Mouse (Mus musculus) spleen, embryonic (tissue): Measurements from ENCODE around the gene Stx8.

Experiments used
- CTCF ChIA-PET: fragments of 350-600 bp; sonication (Branson Sonifier 250); formaldehyde crosslinking; loops from one replicate; lab custom pipeline; 2022; lab: Charles Lee

Gene Stx8

DNA sequence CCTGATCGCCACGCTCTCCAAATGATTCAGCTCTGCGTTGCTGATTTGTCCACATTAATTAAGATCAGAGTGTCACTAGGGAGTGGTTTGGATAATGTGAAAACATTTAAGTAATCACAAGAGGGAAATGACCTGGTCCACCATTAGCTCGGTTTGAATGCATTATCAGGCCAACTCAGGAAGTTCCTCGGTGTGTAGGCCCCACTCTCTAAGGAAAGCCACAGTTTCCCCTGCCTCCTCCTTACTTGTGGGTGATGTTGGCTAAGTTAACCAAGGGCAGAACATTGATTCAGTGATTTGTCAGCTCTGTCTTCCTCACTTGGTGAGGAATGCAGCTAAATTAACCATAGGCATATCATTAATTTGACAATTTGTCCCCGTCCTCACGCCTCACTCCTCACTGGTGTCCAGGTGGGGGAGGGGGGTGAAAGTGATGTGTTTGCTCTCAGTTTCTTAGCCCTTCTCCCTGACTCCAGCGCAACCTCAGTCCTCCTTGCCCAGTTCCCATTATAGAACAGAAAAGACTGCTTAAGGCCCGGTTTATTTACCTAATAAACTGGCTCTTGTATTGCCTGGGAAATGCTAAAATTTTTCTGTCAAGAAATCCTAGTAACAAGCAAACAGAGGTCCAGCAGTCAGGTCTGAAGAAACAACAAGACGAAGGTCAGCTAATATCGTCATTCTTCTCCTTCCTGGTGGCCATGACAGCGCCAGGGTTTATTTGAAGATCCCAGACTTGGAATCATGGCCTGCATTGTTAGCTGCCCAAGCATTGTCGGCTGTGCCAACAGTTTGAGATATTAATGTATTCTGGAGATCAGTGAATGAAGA, 178.5 kb downstream of the Stx8 start:
- CTCF ChIA-PET = interaction anchor here (0.6 kb wide), 1 partner anchor 28 kb away, joined by 3 read pairs; no protein-coding TSS in a partner anchor

DNA sequence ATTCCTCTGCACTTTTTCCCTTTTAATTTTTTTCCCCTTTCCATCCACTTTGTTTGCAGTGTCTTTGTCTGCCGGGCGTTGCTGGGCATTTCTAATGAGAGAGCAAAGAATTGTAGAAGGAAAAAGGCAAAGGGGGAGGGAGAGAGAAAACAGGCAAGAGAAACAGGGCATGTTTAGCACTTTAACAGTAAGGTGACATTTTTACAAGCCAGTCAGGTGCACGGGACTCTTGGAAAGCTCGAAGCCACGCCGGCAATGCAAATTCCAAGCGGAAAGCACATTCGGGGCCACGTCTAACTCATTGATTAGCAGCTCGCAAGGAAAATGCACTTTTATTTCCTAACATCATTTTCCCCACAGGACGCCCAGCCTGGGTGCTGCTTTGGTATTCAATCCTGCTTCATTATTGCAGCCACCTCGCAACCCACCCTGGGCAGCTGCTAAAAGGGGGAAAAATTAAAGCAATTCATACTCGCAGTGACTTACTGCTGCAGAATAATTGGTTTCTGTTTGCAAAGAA, 179.1 kb downstream of the Stx8 start:
- CTCF ChIA-PET = no interaction called here

DNA sequence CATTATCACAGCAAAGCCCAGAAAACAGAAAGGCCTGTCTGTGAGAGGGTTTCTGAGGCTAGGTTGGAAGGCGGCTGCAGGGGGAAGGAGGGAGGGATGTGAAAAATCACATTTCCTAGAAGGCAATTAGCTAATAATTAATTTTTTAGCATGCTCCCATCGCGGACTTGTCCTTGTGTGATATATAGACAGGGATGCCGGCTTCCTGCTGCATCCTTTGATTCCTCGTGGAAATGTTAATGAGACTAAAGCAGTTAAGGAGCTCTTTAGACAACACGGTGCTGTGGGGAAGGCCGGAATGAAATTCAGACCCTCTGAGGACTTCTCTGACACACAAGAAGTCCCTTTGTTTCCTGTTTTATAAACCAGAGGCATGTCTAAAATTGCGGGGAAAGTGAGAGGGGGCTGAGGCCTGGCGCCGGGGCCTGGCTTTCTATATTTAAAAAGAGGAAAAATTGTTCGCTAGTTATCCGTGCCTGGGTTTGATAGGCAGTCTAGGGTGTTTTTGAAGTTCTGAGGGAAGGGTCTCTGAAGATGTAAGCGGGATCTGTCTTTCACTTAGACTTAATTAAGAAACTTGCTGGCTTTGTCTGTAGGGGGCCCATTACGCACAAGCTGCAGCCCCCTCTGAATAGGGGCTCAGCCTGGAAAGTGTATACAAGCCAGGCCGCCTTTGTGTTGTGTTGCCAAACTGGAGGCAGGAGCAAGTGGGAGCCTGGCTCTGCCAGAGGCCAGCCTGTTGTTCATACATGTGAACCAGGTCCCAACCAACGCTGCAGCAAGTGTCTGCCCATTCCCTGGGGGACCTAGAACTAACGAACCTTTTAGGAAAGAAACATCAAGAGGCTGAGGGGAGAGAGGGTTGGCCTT, 179.8 kb downstream of the Stx8 start:
- CTCF ChIA-PET = no interaction called here

DNA sequence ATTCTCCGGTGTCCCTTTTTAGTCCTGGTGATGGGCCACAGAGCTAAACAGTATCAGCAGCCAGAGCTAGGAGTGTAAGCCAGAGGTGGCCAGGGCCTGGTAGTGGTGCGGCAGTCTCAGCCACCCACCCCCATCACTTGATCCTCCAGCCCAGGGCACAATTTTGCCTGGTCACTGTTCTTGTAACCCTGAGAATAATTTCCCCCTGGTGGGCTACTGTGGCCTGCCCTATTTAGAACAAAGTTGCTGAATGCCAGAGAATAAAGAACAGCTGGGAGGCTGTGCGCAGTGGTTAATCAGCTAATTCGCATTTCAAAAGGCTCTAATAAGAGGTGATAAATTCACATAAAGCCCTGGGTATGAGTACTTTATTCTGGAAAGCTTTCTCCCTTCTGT, 180.5 kb downstream of the Stx8 start:
- CTCF ChIA-PET = no interaction called here

DNA sequence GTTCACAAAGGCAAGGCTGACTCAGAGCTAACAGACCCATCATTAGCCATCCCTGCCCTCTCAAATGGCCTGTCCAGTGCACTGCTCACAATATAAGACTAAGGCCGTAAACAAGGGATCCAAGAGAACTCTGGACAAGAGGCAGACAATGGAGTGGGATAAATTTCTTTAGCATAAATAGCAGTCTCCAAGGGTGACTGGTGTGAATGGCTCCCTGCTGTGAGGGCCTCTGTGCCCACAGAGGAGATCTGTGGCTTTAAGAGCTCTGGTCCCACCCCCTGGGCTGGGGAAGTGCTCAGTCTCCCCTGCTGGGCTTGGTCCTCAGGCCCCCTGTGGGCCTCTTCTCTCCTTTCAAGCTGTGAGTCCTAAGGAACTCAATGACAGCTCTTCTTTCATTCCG, 184.9 kb downstream of the Stx8 start:
- CTCF ChIA-PET = no interaction called here

DNA sequence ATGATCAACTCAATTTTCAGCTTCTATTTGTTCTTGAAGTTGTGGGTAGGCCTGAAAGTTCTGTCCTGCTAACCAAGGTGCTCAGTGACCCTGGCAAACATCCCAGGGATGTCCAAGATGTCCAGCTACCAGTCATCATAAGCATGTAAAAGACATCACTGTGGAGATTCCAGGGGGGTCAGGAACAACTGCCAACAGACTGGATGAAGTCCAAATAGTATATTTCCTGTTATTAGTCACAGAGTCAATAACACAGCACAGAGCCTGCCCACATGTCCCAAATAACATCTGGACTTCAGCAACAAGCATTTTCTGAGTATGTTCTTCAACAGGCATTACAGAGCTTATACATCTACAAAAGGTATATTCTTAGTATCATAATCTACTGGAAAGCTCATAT, 189.8 kb downstream of the Stx8 start:
- CTCF ChIA-PET = no interaction called here

DNA sequence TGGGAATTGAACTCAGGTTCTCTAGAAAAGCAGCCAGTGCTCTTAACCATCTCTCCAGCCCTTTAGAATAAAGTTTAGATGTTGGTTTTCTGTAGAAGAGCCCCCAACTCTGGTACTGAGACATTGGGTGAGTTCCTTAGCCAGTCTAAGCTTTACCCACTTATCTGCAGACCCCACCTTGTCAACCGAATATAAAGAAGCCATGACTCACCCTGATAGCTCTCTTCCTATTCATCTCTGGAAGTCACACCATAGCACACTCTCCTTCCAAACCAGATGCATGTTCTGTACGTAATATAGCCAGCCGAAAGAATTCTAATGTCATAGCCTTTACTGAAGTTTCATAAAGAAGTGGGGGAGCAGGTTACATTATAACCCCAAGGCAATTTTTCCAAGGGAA, 192.2 kb downstream of the Stx8 start:
- CTCF ChIA-PET = no interaction called here

DNA sequence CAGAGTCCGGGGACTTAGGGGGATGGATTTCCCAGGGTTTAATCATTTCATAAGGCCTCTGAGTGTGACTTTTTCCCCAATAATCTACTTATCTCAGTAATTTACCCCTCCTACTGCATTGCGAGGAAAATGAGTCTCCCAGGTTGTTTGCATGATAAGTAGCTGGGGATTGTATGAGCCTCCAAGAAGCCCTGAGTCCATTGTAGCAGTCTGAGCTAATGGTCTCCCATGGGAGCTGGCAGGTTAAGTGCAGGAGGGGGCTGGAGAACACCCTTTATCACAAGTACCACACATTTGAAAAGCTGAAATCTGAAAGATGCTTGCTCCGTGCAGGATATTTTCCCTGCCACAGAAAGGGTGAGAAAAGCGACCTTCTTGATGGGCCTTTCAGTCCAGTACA, 193.9 kb downstream of the Stx8 start:
- CTCF ChIA-PET = no interaction called here

DNA sequence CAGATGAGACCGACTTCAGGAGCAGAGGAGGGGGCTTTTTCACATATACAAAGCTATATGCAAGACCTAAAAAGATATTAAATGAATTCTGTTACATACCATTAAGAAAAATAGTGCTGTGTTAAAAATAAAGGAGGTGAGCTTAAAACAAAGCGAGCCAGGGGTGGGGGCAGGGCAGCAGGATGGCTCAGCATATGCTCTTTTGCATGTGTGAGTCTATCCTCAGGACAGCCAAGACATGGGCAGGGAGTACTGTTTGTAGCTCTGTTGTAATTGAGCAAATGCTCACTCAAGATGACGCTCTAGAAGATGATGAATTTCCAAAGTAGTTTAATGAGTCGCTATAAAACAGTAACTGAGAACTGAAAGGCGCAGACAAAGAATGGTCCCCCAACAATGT, 198.4 kb downstream of the Stx8 start:
- CTCF ChIA-PET = no interaction called here

DNA sequence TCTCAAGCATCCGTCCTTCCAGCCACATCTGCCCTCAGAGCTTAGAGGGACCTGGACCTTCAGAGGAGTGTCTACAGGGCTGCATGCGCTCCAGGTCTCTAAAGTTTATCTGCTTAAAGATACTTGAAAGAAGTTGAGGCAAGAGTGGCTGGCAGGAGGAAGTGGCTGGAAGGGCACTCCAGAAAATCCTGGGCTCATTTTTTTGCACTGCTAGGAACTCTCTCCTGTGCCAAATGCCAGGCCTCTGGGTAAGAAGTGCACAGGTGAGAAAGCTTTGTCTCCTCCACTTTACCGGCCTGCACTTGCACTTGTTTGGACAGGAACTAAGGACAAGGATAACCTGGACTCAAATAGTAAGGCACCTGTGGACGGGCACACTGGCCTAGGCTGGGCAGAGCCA, 202.4 kb downstream of the Stx8 start:
- CTCF ChIA-PET = no interaction called here

DNA sequence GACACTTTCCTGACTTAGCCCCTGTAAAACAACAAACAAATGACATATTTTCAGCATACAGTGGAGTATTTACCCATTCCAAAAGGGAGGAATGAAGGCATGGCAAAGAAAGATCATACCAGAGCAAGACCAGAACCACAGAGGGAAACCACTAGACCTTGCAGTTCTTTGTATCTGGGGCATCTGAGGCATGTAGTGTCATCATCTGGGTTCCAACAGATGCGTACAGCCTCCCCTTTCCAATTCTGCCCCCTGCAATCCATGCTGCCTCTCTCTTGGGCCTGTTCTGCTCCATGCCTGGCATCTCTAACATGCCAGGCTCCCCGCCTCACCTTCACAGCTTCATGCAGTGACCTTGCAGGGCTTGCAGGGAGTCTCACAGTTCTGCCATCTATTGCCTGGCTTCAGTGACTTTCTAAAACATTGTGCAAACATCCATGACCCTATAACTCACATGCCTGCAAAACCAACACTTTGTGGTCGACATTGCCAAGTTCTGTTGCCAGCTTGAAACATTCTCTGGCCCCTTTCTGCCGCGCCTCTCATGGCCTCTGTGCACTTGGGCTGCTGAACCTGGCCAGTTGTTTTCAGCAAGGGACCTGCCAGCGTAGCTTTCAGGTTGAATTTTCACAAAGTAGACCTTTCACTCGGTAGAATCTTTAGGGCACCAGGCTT, 206.1 kb downstream of the Stx8 start:
- CTCF ChIA-PET = no interaction called here

DNA sequence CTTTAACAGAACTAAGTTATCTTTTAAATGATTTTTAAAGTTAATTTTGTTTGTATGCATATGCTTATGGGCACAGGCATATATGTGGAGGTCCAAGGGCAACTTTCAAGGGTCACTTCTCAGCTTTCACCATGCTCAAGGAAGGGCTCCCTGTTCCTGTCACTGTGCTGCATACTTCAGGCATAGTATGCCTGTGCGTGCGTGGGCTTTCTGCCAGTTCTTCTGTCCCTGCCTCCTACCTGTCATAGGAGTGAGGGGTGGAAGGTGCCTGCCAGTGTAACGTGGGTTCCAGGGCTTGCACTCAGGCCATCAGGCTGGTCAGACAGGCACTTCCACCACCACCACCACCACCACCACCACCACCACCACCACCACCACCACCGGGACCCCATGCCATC, 206.7 kb downstream of the Stx8 start:
- CTCF ChIA-PET = no interaction called here

DNA sequence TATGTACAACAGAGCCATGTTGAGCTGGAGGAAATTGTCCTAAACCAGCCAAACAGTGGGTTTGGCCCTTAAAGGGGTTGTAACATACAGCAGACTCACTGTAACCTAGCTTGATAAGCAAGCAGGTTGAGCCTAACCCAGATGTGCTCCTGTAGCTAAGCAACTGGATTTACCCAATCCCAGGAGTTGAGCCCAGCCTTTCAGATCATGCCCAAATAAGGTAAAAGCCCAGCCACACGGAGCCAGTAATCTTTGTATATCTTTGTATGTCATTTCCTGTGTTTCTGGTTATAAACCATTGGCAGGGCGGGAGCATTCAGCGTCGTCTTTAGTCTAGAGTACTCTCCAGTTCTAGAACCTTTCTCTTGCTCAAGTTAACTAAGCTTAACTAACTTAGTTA, 210.6 kb downstream of the Stx8 start:
- CTCF ChIA-PET = no interaction called here

DNA sequence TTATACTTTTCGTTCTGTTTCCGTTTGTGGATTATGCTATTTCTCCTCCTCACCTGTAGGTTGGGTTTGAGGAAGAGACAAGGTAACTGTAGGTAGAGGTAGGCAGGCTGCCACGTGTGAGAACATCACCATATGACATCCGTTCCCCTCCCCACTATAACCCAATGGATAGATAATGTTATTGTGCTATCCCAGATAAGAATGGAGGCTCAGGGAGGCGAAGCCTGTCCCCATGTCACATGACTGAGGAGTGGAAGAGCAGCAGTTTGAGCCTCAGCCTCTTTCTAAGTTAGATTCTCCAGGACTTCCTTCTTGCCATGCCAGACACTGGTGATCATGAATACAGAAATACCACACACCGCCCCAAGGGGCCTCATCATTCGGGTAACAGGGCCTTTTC, 211.4 kb downstream of the Stx8 start:
- CTCF ChIA-PET = no interaction called here

DNA sequence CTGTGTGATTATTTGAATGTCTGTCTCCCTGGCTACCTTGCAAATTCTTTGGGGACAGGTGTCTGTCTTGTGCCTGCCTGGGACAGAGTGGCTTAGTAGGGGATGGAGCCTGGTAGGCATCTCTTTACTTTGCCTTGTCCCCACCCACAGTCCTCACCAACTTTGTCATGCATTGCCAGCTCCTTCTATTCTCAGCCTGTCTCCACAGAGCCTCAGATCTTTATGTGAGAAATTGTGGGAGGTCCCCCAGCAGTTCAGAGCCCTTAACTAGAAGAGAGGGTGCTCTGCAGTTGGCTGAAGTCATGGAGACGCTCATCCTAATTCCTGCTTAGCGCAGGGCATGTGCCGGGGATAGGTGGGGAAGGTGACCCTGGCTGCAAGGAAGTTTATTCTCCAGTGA, 219.7 kb downstream of the Stx8 start:
- CTCF ChIA-PET = no interaction called here

DNA sequence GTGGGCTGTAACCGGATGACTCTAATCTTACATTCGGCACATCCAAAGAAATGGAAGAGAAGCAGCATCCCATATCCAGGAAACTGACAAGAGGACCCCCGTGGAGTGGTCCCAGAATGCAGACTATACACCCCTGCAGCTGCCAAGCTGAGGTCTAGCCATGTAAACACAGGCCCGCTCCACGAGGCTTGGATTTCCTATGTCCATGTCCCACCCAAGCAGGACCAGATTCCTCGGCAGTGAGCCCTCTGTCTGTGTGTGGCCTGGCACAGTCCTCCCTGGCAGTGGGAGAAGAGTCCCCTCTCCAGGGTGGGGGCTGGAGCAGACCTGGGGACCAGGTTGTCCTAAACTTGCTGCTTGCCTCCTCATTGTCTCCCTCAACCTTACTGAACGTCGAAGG, 221.2 kb downstream of the Stx8 start:
- CTCF ChIA-PET = no interaction called here

DNA sequence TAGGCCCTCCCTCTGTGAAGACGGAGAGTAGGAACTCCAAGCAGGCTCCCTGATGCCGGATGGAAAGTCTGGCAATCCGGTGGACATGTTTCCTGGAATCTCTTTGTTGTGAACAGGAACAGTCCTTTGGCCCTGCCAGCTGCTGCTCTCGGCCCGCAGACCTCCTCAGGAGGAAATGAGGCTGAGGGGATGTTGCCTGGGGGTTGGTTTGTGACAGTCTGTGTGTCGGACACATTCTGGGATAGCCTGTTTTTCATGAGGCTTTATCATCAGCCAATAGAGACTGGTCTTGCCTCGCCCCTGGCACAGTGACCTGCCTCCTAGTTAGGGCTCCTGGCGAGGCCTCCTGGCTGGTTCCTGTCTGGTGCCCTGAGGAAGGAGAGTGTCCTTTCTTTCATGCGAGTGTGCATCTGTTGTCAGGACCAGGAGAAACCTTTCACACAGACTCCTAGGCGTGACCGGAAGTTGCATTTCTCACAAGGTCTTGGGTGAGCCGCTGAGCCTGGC, 222.8 kb downstream of the Stx8 start:
- CTCF ChIA-PET = no interaction called here

DNA sequence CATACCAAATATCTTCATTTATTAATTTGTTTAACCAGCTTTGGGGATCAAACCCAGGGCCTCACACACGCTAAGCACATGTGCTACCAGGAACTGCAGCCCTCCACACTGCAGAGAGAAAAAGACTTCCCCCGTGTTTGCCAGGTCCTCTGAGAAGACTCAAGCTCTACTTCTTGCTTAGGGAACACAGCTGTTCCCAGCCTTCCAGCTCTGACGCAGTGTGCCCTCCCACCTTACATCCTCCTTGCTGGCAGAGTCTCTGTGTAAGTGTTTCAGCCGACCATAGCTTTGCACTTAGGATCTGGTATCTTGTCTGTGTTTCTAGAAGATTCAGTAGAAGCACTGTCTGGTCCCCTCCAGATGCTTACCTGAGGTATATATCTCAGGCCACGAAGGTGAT, 224.9 kb downstream of the Stx8 start:
- CTCF ChIA-PET = no interaction called here

DNA sequence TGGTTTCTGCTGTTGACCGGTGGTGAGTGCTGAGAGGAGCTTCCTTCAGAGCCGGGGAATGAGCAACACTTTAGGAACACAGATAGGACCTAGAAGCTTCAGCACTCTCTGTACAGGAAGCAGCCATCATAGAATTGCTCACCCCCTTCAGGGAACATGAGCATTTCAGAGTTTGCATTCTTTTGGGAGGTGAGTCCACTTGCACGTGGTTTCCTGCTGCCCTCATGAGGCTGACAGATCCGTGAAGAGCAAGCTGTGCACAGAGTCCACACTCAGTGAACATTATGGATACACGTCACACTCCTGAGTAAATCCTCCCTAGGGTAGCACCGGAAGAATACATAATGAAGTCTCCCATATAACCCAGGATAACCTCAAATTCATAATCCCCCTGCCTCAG, 229.2 kb downstream of the Stx8 start:
- CTCF ChIA-PET = no interaction called here

DNA sequence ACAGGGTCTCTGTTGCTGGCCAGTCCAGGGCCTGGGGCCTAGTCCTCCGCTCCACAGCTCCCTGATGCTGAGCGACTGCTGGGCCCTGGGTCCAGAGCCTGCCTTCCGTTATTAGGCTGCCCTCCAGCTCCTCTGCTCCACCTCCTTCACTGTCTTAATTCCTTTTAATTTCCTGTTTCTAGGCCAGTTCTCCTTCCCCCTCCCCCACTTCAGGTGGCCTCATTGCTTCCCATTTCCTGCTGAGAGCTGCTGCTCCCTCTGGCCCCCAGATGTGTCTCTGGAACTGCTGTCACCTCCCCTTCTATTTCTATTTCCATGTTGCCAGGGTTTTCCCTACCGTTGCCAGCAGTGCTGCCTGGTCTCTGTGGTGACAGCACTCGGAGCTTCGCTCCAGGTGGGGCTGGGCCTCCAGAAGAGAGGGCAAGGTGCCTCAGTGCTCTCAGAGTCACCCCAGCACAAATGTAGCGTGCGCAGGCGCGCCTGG, 229.7 kb downstream of the Stx8 start:
- CTCF ChIA-PET = no interaction called here

DNA sequence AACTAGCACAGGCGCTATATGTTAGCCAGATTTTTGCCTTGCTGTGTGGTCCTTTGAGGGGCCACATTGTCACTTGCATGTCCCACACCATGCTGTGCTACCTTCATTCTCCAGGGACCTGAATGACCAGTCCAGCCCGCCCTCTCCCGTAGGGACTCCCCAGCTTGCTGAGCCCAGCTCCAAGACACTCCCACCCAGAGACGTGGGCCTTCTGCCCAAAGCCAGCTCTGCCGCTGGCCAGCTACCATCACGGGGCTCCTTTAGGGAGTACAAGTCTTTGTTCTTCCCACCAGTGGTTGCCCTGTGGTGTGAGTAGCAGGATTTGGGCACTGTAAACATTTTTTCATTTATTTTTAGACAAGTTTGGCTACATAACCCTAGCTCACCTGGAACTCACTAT, 230.6 kb downstream of the Stx8 start:
- CTCF ChIA-PET = no interaction called here

DNA sequence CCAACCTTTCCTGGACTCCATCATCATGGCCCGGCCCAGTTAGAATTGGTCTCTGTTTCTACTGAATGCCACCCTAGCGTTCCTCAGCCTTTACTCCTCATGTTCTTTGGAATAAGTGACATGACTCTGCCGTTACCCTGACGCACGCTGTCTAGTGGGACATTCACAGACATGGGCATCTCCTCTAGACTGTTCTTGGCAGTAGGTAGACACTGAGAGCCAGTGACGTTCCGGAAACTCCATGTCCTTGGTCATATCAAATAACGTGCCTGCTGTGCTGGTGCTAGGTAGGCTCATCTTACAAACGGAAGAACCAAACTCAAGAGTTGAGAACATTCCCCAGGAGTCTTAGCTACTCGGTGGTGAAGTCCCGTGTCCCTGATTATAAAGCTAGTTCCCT, 231.5 kb downstream of the Stx8 start:
- CTCF ChIA-PET = no interaction called here
